Mouse (Mus musculus) G1E (cell line): ENCODE measurements around the gene Hist1h3g. TPM values are rescaled to one million over a fixed set of nuclear protein-coding genes. Genes with fewer than 3 reads are reported as not detected.
"Not testable (repeated sequence)": the region's sequence is repeated elsewhere in the genome, so short reads cannot be mapped to it uniquely, and the experiment has no call there.

Experiments
- ATAC-seq: 2 replicates; pipeline ENCODE4 v1.8.0; 2016; ENCODE audit warnings: mild to moderate bottlenecking; ENCODE audit not compliant: insufficient number of reproducible peaks, poor library complexity, low FRiP score, severe bottlenecking; ENCODE audit errors: extremely low read depth
- DNase-seq: peaks from one replicate; pipeline ENCODE4 v3.0.0; 2012; ENCODE audit warnings: low spot score
- H3K27me3 ChIP-seq: 2 replicates; pipeline ENCODE4 v1.6.1; 2012; ENCODE audit warnings: mild to moderate bottlenecking, low read length, inconsistent platforms; ENCODE audit not compliant: insufficient read depth
- H3K36me3 ChIP-seq: replicated peaks from 2 replicates; pipeline ENCODE3; 2012; ENCODE audit warnings: mild to moderate bottlenecking, inconsistent platforms
- H3K4me1 ChIP-seq: 2 replicates; pipeline ENCODE4 v1.6.1; 2012; ENCODE audit warnings: low read depth, low read length, inconsistent platforms, mixed read lengths; ENCODE audit not compliant: insufficient read depth
- H3K4me3 ChIP-seq: 2 replicates; pipeline ENCODE4 v1.5.1; 2012; ENCODE audit warnings: low read depth, mild to moderate bottlenecking, inconsistent platforms, low read length, moderate library complexity, mixed read lengths
- H3K9me3 ChIP-seq: replicated peaks from 2 replicates; pipeline ENCODE4 v1.6.1; 2012; ENCODE audit warnings: inconsistent platforms
- CTCF ChIP-seq: IDR thresholded peaks from 2 replicates; pipeline ENCODE4 v1.5.1; 2012; ENCODE audit warnings: low read depth, low read length, inconsistent platforms, mixed read lengths
- GATA1 ChIP-seq: IDR thresholded peaks from 2 replicates; pipeline ENCODE4 v1.6.1; 2012; ENCODE audit warnings: borderline replicate concordance, low read length, inconsistent platforms, mixed read lengths
- GATA2 ChIP-seq: IDR thresholded peaks from 2 replicates; pipeline ENCODE4 v1.6.1; 2012; ENCODE audit warnings: low read depth, low read length, inconsistent platforms, borderline replicate concordance
- POLR2AphosphoS5 ChIP-seq: IDR thresholded peaks from 2 replicates; pipeline ENCODE4 v1.6.1; 2012; ENCODE audit warnings: low read depth, low read length, inconsistent platforms; ENCODE audit not compliant: insufficient replicate concordance
- TAL1 ChIP-seq: conservative IDR thresholded peaks from 2 replicates; pipeline ENCODE4 v1.6.1; 2012; ENCODE audit warnings: low read depth, low read length, inconsistent platforms, mixed read lengths
- polyA plus RNA-seq: library from polyadenylated mRNA; stranded (reverse); fragments of >175 nt; gene quantifications from 2 replicates; pipeline ENCODE4 v1.2.3, GENCODE M21; 2012
- total RNA-seq, 2 experiments: library from RNA; stranded (forward) in 1 of 2; stranded (reverse) in 1 of 2; fragments of 200-1000 nt in 1 of 2; fragments of >200 nt in 1 of 2; fragmentation: Nextera tagmentation in 1 of 2; gene quantifications; 2 replicates each; pipeline ENCODE4 v1.2.3; 2014 to 2017

Gene Hist1h3g
- total and polyA plus RNA-seq, 3 experiments: 12.1 to 647 (median 217) TPM

DNA sequence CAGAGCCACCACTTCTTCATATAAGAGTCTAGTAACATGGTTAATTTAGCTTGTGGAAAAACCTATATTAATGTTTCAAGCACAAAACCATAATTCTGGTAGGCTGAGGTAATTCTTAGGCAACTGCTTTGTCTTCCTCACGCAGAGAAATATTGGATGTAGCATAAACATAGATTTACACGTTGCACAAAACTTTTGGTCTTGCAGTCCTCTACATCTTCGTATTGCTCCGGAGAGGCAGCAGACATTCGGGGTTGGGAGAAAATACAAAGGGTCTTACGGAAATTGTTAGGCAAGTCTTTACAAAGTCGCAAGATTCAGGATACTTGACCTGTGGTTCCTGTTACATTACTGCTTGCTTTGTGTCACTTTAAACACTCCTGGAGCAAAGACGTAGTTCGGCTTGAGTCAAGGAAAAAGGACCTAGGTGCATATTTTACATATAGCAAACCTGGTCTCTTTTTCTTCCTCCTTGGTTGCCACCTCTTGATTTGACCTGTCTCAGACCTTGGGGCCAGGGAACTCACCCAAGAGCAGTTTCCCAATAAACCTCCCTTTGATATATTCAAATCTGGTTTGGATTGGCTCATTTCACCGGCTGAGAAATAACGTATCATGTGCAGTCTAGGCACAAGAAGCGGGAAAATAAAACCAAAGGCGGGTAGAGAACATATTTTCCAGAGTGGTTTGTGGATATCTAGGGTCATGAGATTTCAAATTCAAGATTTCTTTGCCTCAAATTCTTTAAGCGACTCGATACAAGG is 672 bp upstream of the Hist1h3g start:
- no peaks in the 10 kb centered on the region for H3K9me3 ChIP-seq
- no peaks in the 10 kb centered on the region for H3K27me3 ChIP-seq
- peak; percentile 83; the same call in 1 of the 2 replicates for TF ChIP-seq POLR2AphosphoS5
- no peak for TF ChIP-seq CTCF
- peaks cover 23% of the 10 kb centered on the region for H3K4me1 ChIP-seq
- H3K36me3 ChIP-seq: no peaks in the 10 kb centered on the region
- DNase-seq (peak; percentile 26), ATAC-seq (no peak)
- H3K4me3 ChIP-seq: peak overlapping the region; percentile 71

DNA sequence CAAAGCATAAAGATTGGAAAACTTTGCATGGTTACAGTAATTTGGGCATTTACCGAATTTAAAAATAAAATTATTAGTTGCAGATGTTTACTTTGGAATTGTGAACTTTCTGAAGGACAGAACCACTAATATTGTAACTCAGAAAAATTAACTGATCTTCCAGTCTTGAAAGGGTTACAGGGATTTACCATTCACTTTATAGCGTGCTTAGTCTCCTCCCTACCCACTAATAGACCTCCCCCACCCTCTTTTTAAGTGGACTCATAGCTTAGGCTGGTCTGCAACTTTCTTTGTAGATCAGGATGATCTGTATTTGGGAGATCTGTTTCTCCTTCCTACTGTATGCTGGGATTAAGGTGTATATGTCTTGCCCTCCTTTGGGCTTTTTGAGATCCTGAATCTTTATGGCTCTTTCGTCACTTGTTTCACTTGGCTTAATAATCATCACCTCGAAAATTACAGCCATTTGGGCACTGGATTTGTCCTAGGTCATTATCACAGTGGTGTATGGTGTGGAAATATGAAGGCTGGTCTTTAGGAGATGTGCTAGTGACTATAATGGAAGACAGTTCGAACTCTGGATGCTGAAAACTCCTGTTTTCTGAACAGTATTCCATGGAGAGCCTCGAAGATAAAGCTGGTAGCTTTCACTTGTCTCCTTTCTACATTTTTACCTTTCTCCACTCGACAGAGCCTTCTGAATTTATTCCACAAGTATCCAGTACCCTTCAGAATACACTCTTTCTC is 1.0 kb downstream of the Hist1h3g start:
- Histone ChIP-seq H3K27me3 (no peaks in the 10 kb centered on the region), H3K4me3 (peak overlapping the region; percentile 71), H3K4me1 (peaks cover 28% of the 10 kb centered on the region), H3K9me3 (no peaks in the 10 kb centered on the region), H3K36me3 (no peaks in the 10 kb centered on the region)
- DNase-seq (no peak), ATAC-seq (no peak)
- TF ChIP-seq POLR2AphosphoS5 (peak; percentile 97; the same call in 1 of the 2 replicates), CTCF (no peak), TAL1 (no peak)

DNA sequence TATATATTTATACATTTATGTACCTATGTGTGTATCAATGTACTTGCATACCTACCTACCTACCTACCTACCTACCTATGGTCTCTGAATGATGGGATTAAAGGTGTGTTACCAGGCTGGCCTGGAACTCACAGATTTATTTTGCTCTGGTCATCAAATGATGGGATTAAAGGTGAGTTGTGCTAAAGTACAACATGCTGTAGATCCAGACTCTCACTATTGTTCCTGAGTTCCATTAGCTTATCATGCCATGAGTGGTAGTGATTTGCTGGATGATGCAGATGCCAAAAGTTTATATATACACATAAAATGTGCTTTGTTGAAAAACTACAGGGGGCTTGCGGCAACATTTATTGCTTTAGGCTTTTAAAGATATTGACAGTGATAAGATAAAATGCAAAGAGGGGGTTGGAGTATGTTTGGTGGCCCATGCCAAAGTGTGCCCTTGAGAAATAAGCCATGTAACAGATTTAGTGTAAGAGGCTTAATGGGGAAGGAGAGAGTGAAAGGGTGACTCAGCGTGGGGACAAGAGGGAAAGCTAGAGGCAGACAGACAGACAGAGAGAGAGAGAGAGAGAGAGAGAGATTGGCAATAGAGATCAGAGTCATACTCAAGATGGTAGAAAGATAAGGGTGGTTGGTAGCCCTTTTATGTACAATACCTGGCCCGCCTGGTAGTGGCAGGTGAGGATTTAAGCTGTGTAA is 1.9 kb downstream of the Hist1h3g start:
- H3K4me1 ChIP-seq: peaks cover 26% of the 10 kb centered on the region

DNA sequence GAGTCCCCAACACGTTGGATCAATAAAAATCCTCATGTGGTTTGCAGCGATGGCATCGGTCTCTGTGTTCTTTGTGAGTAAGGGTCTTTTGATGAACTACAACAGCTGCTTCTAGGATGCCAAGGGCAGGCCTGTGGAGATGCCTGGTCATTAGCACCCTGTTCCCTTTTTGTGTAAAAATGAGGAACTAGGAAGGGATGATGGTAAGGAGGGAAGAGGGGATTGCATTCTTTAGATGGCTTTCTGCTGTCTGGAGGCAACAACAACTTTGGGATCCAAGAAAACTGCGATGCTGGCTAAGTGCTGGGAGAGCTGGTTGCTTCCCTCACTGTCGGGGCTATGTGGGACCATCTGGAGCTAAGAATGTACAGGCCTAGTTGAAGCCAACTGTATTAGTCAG is 3.0 kb downstream of the Hist1h3g start:
- Histone ChIP-seq H3K27me3 (no peaks in the 10 kb centered on the region), H3K4me3 (no peak overlapping the region), H3K4me1 (peaks cover 17% of the 10 kb centered on the region), H3K9me3 (no peaks in the 10 kb centered on the region), H3K36me3 (no peaks in the 10 kb centered on the region)
- DNase-seq (no peak), ATAC-seq (no peak)
- TF ChIP-seq TAL1 (no peak), POLR2AphosphoS5 (no peak), CTCF (no peak), GATA2 (no peak), GATA1 (no peak)

More for the DNA sequence above, 1.9 kb downstream of the Hist1h3g start:
- Histone ChIP-seq H3K27me3 (no peaks in the 10 kb centered on the region), H3K4me3 (no peak overlapping the region), H3K36me3 (no peaks in the 10 kb centered on the region), H3K9me3 (no peaks in the 10 kb centered on the region)
- no peak for DNase-seq
- ATAC-seq: no peak
- TF ChIP-seq POLR2AphosphoS5 (peak; percentile 61; the same call in 1 of the 2 replicates), CTCF (no peak), GATA2 (no peak)

DNA sequence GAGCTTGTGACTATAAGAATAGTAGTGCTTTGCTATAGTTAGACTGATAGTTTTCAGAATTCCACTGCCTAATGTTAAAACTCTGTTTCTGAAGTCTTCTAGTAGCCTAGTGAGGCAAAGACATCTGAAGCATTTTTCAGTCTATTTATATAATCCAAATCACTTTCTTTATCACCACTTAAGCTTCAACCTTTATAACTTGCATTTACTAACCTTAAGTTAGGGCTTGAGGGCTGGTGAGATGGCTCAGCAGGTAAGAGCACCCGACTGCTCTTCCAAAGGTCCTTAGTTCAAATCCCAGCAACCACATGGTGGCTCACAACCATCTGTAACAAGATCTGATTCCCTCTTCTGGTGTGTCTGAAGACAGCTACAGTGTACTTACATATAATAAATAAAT is 4.6 kb downstream of the Hist1h3g start:
- not testable (repeated sequence) for H3K27me3 ChIP-seq, DNase-seq, H3K36me3 ChIP-seq, H3K9me3 ChIP-seq, ATAC-seq, H3K4me3 ChIP-seq
- peaks cover 20% of the 10 kb centered on the region for H3K4me1 ChIP-seq

DNA sequence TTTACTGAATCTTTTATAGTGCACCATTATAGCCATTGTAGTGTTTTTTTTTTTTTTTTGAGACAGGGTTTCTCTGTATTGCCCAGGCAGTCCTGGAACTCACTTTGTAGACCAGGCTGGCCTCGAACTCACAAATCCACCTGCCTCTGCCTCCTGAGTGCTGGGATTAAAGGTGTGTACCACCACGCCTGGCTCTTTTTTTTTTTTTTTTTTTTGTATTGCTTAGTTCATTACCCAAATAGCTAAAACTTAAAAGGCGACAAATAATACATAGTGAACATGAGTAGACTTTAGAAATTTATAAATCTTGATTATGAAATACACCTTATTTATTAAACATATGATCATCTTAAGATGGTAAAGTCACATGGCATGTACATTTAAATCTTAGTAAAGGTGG is 6.3 kb downstream of the Hist1h3g start:
- DNase-seq: no peak
- Histone ChIP-seq H3K4me3 (no peak overlapping the region), H3K27me3 (no peaks in the 10 kb centered on the region), H3K36me3 (no peaks in the 10 kb centered on the region), H3K9me3 (no peaks in the 10 kb centered on the region), H3K4me1 (peaks cover 20% of the 10 kb centered on the region)
- no peak for ATAC-seq
- no peak for TF ChIP-seq CTCF
- TF ChIP-seq GATA2: no peak
- TF ChIP-seq POLR2AphosphoS5: no peak
- TF ChIP-seq GATA1: no peak
- no peak for TF ChIP-seq TAL1
